Mouse (Mus musculus): ENCODE results near the gene Rpl10. TPM values are rescaled to one million over a fixed set of nuclear protein-coding genes. Genes with fewer than 3 reads are reported as not detected.
A peak's percentile ranks its signal among the peaks of the same experiment; 100 is the strongest.

The Rpl10 gene
- total RNA-seq (2021): 100 to 1,000 TPM; 409 to 419 TPM
- long read RNA-seq, experiment 1, transcript Rpl10-201 (7 exons, 799 nt): major isoform, 6 of 35 reads
- long read RNA-seq, experiment 1, transcript Rpl10-202 (6 exons, 855 nt): major isoform, 6 of 35 reads
- long read RNA-seq, experiment 1, partial matches to known transcripts: 7 of 35 reads
- long read RNA-seq, experiment 1, other reads (novel, unspliced or antisense): 15 of 35 reads
- long read RNA-seq, experiment 2, transcript Rpl10-201 (7 exons, 799 nt): major isoform, 6 of 20 reads
- long read RNA-seq, experiment 2, partial matches to known transcripts: 6 of 20 reads
- long read RNA-seq, experiment 2, other reads (novel, unspliced or antisense): 5 of 20 reads

DNA sequence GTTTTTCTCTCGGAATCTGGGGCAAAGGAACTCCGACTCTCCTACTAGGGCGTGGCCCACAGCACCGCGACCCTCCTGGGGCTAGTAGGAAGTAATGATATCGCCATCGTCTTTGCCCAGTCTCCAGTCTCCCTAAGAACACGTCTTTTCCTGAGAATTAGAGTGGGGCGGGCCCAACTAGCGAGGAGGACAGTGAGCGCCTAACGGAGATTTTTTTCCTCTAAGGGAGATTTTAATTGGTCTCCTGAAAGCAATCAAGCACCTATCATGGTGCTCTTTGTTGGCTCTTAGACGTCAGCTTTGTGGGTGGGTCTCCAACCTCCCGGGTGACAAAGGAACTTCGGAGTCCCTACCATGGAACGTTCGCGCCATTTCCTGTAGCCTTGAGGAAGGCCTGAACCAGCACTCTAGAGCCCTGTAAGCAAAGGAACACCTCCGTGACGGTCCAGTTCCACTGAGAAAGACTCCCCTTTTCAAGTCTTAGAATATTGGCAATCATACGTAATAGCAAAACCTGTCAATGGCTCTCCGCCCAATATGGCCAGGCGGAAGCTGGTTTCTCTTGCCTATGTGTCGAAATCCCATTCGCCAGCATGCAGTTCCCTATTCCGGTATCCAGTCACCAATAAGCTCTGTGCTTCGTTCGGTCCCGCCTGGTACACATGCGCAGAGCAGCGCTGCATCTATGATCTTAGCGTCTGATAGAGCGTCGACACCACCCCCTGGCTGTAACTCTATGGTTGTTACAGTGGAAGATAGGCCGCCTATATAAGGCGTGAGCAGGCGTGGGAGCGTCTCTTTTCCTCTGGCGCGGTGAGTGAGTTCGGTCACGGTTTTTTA lies at the start of gene Rpl10:
TSS of gene Rpl10 (plus strand) at position 751 of the 840 bp plus-strand sequence.
- peak; percentile 88 to 91 for DNase-seq

DNA sequence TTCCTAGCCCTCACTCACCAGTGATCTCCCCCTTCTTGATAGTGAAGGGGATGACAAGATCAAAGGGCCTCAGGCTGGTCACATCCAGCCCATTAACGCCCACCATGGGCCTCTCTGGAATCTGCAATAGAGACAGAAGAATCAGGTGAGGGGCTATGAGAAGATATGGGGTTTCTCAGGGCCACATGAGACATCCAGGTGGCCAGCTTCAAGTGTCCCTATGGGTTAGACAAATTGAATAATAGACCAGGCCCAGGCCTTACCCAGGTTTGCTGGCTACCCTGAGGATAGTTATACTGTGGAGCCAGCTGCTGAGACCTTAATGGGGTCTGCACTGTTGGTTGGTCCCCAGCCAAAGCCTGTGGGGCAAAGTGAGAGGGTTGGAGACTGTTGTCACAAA lies 40.6 kb upstream of the Rpl10 start:
- DNase-seq: no peak

DNA sequence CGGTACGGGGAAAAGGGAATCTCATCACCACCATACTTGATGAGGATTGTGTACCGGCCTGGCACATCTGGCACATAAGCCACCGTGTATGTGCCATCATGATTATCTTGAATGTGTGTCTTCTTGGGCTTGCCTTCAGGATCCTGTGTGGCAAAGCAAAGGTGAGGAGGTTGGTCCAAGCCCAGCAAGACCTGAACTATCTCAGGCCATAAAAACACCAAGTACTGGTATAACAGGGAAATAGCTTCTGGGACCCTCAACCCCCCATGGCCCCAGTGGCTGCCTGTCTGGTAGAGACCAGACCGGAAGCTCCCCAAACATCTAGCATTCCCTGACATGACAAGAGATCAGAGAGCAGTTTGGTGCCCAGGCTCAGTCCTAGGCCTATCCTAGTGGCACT lies 37.4 kb upstream of the Rpl10 start:
- DNase-seq: no peak

DNA sequence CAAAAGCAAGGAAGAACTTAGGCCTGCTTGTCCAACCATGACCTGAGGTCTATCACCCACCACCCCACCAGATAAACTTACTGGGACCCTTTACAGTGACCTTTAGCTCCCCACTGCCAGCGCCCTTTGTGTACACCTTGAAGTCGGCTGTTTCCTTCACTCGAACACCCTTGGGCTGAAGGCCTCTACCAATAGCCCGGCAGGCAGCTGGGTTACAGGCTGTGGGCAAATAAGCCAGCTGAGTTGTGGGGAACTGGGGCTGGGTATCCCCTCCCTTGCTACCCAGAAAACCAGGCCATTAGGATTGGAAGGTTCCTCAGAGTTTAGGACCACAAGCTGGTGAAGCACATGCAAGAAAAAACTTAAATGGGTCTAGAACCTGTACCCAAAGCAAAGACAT lies 30.3 kb upstream of the Rpl10 start:
- DNase-seq: no peak

DNA sequence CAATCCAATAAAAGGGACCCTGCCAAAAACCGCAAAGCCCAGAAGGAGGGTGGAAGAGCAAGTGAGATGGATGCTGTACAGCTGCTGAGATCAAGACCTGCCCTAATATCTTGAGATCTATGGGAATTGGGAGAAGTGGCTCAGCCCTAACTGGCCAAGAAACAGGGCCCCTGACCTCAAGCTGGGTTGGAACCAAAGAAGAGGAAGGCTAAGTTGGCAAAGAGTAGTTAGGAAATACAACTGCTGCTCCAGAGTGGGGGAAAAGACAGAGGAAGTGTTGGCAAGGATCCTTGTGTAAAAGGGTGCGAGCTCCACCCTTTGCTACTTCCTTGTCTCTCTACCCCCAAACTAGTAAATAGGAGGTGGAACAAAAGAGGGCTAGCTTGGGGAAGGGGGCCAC lies 27.2 kb upstream of the Rpl10 start:
- DNase-seq: no peak

DNA sequence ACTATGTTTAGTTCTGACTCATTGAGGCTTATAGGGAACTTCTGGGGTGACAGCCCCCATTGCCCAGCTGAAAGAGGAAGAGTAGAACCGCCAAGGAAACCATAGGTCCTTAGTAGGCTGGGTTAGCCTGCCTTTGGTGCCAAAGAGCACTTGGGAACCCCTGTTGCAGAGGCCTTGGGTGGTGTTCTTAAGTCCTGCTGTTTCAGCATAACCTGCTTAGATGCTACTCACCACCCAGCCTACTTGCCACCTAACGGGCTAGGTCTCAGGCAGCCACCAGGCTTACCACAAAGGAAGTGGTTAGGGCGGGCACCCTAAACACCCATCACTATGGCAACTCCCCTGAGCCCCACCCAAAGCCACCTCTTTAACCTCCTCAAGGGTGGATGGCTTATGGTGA lies 26.8 kb upstream of the Rpl10 start:
- DNase-seq: no peak

DNA sequence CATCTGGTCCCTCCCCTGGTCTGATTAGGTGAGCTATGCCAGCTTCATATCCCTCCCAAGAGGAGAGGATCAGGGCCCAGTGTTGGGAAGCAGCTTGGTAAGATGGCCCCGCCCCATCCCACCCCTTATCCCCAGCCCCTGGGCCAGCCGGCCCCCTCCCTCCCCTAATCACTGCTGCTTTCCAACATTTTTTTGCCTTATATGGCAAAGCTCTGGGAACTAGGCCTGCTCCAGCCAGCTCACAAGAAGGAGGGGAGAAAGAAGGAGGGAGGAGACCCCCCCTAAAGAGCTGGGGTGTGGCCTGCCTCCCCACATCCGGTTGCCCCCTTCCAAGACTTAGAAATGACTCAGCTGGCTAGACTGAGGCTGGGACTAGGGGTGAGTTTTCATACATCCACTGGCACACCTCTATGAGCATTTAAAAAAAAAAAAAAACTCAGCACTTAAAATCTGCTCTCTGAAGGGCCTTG lies 26.0 kb upstream of the Rpl10 start:
- peak; percentile 30 to 44 for DNase-seq

DNA sequence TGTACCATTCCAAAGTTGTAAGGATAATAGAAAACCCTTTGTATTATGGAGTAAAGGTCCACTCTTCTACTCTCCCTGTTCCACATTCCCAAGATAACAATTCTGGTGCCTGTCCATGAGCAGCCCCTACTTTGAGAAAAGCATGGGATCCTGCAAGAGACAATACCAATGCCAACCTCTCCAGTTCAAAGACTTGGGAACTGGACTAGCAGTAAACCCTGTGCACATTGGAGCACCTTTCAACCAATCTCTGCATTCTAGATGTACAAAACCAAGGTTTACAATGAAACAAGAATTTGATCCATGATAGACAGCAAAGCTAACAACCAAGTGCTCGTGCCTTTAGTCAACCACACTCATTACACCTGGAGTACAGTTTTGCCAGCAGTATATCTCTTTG lies 25.5 kb upstream of the Rpl10 start:
- DNase-seq: no peak

DNA sequence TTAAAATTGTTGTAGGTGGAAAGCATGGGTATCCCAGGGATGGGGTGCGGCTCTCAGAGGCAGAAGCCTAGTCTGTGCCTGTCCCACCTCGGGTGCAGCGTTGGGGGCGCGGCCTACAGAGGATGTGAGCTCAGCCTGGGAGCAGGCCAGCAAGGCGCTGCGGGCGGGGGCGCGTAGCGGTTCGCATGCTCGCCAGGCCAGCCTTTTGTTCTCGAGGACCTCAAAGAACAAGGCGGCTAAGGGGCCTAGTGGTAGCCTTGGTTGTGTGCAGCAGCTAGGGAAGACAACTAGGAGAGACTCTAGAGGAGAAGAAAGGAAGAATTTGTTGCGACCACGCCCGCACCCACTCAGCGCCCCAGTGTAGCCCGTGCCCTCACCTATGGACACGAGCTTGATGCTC lies 24.9 kb upstream of the Rpl10 start:
- peak; percentile 77 to 86 for DNase-seq

DNA sequence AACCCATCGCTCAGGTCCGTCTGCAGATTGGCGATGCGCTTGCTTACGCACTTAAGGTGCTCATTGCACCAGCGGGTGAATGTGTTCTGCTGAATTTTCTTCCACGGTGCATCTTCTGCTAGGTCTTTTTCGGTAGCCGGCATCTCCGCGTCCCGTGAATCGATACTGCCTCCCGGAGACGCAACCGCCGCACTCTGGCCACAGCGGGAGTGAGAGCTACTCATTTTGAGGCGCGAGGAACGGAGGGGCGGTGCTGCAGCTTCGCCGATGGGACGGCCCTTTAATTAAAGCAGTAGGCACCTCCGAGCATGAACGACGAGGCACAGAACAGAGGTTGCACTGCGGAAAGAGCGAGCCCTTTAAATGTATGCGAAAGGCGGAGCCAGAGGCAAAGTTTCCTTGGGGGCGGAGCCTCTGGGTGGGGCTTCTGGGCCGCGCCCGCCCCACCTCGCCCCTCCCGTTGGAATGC lies 24.4 kb upstream of the Rpl10 start:
- peak; percentile 87 for DNase-seq

DNA sequence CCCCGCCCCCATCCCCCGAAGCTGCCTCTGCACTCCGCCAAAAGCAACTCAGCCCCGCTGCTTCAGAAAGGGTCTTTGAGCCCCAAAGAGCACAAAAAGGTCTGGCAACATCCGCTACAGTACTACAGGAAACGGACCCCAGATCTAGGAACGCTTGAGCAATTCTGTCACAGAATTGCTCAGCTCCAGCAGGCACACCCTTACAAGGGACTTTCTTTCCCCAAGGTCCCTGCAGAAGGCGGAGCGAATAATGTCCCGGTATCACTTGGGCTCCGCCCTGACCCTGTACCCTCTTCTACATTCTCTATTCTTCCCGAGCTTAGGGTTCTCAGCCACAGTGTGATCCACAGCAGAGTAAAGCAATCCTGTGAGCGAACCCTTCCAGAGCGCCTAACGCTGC lies 23.9 kb upstream of the Rpl10 start:
- peak in 1 of 2 experiments; percentile 37 for DNase-seq

DNA sequence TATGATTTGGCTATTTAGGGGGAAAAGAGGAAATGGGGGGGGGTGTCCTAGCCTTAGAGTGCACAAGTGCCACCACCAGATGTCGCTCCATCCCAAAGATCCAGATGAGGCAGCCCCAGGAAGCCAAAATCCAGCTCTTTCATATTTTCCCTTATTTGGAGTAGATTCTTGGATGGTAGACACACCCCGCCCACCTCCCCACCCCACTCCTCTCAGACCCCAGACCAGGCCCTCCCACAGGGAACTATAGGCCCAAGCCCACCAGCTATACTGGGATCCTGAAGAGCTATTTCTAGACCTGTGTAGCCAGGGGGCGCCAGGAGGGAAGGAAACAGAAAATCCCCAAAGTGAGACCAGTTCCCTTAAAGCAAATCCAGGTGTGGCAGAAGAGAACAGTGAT lies 22.0 kb upstream of the Rpl10 start:
- DNase-seq: peak; percentile 53 to 69

DNA sequence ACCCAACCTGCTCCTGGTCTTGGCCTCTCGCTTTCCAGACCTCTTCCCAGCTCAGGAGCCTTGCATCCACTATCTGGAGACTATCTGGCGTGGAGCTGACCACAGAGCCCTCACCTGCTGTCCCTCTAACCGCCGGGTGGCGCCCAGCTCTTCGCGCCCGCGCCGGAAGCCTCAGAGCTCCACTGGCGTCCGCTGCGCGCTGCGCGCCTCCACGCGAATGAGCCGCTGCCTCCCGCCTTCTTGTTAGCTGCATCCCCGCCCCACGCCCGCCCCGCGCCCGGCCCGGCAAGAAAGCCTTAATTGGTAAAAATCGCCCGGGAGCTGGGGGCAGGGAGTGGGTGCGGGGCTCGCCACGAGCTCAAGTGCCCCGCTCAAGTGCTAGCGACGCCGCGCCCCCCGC lies 21.0 kb upstream of the Rpl10 start, which contains the start of gene Flna:
TSS of gene Flna (minus strand) at position 206 of the 400 bp plus-strand sequence.
- peak; percentile 76 to 82 for DNase-seq

DNA sequence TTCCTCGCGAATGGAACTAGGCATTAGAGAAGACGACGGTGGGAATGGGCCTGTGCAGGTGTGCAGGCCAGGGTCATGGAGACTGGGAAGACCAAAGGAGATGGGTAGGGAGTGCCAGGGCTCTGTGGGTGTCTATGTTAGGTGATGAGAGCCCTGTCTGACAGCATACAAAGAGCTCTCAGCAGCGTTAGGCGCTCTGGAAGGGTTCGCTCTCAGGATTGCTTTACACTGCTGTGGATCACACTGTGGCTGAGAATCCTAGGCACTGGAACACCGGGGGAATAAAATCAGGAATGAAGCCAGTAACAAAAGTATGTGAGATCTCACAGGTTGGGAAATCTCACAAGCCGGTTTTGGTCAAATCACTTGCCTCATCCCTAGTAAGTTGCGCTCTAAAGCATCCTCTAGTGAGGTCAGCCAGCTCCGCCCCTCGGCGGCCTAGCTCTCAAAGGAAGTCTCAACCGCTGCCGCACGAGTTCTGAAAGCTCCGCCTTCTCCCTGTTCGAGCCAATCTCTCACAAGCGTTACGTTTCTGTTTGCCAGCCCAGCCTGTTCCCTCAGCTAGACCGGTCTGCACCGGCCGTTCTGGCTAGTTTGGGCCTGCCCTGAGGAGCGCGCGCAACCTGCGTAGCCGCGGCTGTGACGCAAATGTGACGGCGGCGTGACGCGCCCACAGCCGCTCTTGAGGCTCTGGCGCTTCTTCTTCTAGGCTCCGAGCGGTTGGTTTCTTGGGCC lies 16.3 kb upstream of the Rpl10 start, which contains the start of gene Emd:
TSS of gene Emd (plus strand) at position 535 of the 735 bp plus-strand sequence.
- DNase-seq: peak; percentile 87 to 88

DNA sequence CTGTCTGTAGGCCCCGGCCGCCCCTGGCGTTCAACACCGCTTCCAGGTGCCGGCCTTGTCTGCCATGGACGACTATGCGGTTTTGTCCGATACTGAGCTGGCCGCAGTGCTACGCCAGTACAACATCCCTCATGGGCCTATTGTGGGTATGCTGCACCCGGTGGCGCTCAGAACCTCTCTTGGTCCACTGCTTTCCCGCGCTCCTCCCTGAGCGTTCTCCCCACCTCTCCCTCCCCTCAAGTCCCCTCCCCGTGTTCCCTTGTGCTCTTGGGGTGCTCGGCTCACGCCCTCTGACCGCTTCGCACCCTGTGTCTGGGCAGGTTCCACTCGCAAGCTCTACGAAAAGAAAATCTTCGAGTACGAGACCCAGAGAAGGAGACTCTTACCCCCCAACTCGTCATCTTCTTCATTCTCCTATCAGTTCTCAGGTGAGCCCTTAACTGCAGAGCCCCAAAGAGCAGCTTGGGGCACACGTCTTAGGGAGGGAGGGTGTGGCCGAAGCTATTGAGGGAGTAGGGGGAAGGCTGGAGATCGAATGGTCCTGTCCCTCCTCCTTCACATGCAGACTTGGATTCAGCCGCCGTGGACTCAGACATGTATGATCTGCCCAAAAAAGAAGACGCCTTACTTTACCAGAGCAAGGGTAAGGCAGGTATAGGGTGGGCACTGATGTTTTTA lies 15.6 kb upstream of the Rpl10 start:
- DNase-seq: no peak

DNA sequence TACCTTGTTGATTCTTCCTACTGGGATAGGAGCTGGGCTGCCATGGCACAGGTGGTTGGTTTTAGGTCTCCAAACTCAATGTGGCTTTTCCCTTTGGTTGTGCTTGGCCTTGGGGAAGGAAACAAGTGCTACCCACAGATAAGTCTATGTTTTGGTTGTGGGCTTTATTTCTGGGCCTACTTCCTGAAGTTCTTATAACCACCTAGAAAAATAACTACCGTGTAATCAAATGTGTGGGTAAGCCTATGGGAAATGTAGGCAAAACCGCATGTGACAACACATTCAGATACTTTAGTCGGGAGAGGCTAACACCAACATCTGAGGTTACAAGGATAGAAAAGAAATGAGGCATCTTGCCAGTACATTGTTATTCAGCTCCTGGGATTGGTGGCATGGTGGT lies 12.9 kb upstream of the Rpl10 start:
- DNase-seq: no peak

DNA sequence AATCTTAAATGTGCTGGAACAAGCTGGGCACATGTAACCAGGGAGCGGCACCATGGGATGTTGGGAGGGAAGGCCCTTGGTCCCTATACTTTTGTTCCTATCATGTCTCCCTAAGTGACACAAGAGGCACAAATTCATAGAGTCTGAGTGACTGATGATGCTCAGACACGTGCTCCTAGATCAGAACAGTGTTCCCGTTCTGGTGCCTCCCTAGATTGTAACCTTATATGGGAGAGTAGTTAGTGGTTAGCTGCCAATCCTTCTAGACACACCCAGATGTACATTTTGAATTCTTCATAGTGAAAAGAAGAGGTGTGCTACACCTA lies 913 bp upstream of the Rpl10 start:
- DNase-seq: no peak

DNA sequence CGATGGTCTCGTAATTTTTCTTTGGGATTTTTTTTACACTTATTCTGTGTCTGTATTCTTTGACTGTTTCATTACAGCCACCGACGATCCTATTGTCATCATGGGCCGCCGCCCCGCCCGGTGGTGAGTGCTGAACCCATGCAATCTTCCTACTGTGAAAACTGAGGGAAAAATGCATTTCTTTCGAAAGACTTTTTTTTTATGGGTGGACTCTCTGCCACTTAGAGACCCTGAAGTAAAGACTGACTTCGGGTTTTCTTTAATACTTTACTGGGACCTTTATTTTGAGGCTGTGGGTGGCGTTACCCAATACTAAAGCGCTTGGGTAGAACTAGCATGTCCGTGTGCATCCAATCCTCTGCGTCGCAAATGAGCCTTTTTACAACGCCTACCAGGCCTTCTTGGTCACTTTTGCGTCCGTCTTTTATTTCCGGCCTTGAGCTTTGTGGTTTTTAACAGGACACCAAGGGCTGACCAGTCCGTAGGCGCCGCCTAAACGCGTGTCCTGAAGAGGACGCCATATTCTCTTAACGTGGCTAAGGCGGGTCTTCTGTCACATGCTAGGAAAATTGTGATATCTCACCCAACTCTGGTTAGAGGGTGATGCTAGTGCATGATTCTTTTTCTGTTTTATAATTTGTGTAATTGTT lies 415 bp downstream of the Rpl10 start:
- peak in 1 of 2 experiments; percentile 26 for DNase-seq

DNA sequence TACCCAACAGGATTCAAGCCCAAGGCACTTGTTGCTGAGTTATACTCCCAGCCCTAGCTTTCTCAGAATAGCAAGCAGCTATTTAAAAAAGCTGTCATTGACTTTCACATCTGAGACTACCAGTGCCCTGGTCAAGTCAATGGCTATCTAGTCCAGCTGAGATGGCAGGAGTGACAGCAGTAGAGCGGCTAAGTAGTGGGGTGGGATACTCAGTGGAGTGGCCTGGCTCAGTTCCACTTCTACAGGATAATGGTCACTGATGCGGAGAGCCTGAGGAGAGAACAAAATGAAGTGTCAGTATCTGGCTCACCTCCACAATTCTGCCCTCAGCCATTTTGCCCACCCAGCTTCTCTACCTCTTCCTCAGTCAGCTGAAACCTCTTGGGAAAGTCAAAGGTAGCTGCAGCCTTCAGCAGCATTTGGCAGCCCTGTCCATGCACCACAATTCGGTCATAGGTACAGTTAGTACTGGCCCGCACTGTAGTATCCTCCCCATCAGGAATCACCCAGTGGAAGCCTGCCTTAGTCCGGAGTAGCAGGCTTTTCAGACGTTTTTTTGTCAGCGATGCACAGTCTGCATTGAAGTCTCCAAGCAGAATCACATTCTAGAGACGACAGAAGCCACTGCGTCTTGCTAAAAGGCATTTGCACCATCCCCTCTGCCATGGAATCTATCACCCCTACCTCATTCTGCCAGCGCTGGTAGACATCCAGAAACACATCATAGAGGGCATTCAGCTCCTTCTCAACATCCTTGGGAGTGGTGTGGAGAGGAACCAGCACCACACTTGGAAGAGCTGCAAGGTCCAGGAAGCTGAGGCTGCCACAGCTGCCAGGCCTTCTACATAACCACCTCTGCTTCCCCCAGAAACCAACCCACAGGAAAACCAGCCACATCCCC lies 3.1 kb downstream of the Rpl10 start:
- DNase-seq: no peak

DNA sequence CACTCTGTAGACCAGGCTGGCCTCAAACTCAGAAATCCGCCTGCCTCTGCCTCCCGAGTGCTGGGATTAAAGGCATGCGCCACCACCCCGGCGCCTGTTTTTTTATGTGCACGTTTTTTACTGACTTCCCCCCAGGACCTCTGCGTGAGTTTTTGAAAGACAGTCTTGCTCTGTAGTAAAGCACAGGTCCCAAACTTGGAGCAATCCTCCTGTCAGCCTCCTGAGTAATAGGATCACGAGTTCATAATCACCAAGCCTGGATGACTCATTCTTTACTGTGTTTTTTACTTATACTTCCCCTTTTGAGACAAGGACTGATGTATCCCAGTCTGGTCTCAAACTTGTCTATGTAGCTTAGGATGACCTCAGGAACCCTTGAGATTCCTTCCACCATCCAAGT lies 7.3 kb downstream of the Rpl10 start:
- no peak for DNase-seq
